In the genomic region with DNA sequence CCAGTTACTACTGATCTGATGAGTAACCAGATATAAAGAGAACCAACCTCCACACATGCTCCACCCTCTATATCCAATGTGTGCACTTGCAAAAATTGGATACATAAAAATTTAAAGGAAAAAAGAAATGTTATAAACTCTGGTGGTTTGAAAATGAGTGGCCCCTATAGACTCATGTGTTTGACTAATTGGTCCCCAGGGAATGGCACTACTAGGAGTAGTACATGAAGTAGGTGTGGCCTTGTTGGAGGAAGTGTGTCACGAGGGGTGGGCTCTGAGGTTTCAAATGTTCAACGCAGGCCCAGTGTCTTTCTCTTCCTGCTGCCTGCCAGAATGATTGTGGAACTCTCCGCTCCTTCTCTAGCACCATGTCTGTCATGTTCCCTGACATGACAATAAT, we compare ENCODE assay signal across 24 mouse cellular contexts. TPM values are rescaled to one million over a fixed set of nuclear protein-coding genes. Genes with fewer than 3 reads are reported as not detected.
"Had no signal": no experiment of that assay in that cellular context is flagged by ENCODE, and none has a peak within 500 bp of the region (broad histone marks: within the 10 kb centered on the region; RNA-seq: fewer than 3 reads in every experiment).

No protein-coding gene starts in this region.

- DNase-seq: liver, postnatal 0 days; lung, adult 2 months; lung, postnatal 14 days; lung, postnatal 36 days; right cerebral cortex, postnatal 14 days; thymus, adult 2 months; thymus, postnatal 25 days; thymus, postnatal 4 days had no signal

- H3K9me3 ChIP-seq: liver, embryonic 15.5 days; lung, embryonic 15.5 days; megakaryocyte, embryonic 14.5 days; midbrain, embryonic 13.5 days; midbrain, embryonic 15.5 days; neural tube, embryonic 12.5 days; stomach, embryonic 15.5 days had no signal

- ATAC-seq: lung, postnatal 0 days; midbrain, embryonic 13.5 days; midbrain, embryonic 15.5 days had no signal

- H3K4me2 ChIP-seq: liver, embryonic 15.5 days; lung, embryonic 15.5 days; midbrain, embryonic 13.5 days; midbrain, embryonic 15.5 days; neural tube, embryonic 12.5 days; stomach, embryonic 15.5 days had no signal

- H3K9ac ChIP-seq: liver, embryonic 15.5 days; liver, postnatal 0 days; lung, embryonic 15.5 days; midbrain, embryonic 13.5 days; midbrain, embryonic 15.5 days; neural tube, embryonic 12.5 days; stomach, embryonic 15.5 days had no signal

- H3K4me1 ChIP-seq: lung, embryonic 15.5 days; midbrain, embryonic 13.5 days; midbrain, embryonic 15.5 days; neural tube, embryonic 12.5 days; stomach, embryonic 15.5 days had no signal

- H3K4me3 ChIP-seq: liver, embryonic 15.5 days; lung, embryonic 15.5 days; megakaryocyte, embryonic 14.5 days; midbrain, embryonic 13.5 days; midbrain, embryonic 15.5 days; neural tube, embryonic 12.5 days; stomach, embryonic 15.5 days had no signal

- H3K27ac ChIP-seq: liver, embryonic 15.5 days; lung, embryonic 15.5 days; macrophage; midbrain, embryonic 13.5 days; midbrain, embryonic 15.5 days; neural tube, embryonic 12.5 days; stomach, embryonic 15.5 days; stomach, postnatal 0 days had no signal

- H3K27me3 ChIP-seq: liver, embryonic 15.5 days; lung, embryonic 15.5 days; megakaryocyte, embryonic 14.5 days; midbrain, embryonic 13.5 days; midbrain, embryonic 15.5 days; neural tube, embryonic 12.5 days; stomach, embryonic 15.5 days had no signal

RNA-seq across cellular contexts. Expression of a gene that starts 46.6 kb away (rescaled TPM):
- total RNA-seq: megakaryocyte progenitor cell, adult 5-6 weeks; monocyte, adult 5-6 weeks; neutrophil, adult 5-6 weeks had no signal
- polyA plus RNA-seq: liver, embryonic 15.5 days; lung, adult 2 months; lung, embryonic 15.5 days; lung, postnatal 0 days; macrophage; midbrain, embryonic 13.5 days; midbrain, embryonic 15.5 days; neural tube, embryonic 12.5 days; neural tube, embryonic 14.5 days; spleen, adult 2 months; stomach, embryonic 15.5 days; stomach, postnatal 0 days; thymus, adult 2 months; urinary bladder, adult 2 months had no signal
